Mouse (Mus musculus) layer of hippocampus, adult 8-10 months (tissue): ENCODE measurements around the gene Yeats4. TPM values are rescaled to one million over a fixed set of nuclear protein-coding genes. Genes with fewer than 3 reads are reported as not detected.

Source experiments
- DNase-seq, 2 experiments: peaks; one replicate each; pipeline ENCODE4 v3.0.0; 2022; ENCODE audit warnings: low spot score in 2 of 2
- total RNA-seq, 4 experiments: library from RNA; stranded (reverse); gene quantifications; 2 replicates each; pipeline ENCODE4 v1.2.4; 2022

Gene Yeats4
- total RNA-seq, 4 experiments from 2014 or later = 39.1 to 45.2 (median 40.7) TPM

GRCm38 (mm10) chr10:117202981-117203557 lies 21.2 kb downstream of the Yeats4 start:
- no peak for DNase-seq

- DNase-seq = no peak
Measured at GRCm38 (mm10) chr10:117199701-117200100, 24.6 kb downstream of the Yeats4 start.

- DNase-seq = no peak
Measured at GRCm38 (mm10) chr10:117196696-117197095, 27.6 kb downstream of the Yeats4 start.

GRCm38 (mm10) chr10:117195748-117196147 lies 28.6 kb downstream of the Yeats4 start:
- DNase-seq = no peak

GRCm38 (mm10) chr10:117195005-117195404 lies 29.3 kb downstream of the Yeats4 start:
- DNase-seq = no peak

GRCm38 (mm10) chr10:117193364-117193763 lies 30.9 kb downstream of the Yeats4 start:
- DNase-seq = no peak

- no peak for DNase-seq
Measured at GRCm38 (mm10) chr10:117185399-117186089, 38.8 kb downstream of the Yeats4 start.

- DNase-seq = no peak
Measured at GRCm38 (mm10) chr10:117181098-117181497, 43.2 kb downstream of the Yeats4 start.

- DNase-seq = no peak
Measured at GRCm38 (mm10) chr10:117174645-117175044, 49.7 kb downstream of the Yeats4 start.

GRCm38 (mm10) chr10:117173566-117174438 lies 50.5 kb downstream of the Yeats4 start:
- DNase-seq = no peak

- DNase-seq = no peak
Measured at GRCm38 (mm10) chr10:117173111-117173510, 51.2 kb downstream of the Yeats4 start.

- no peak for DNase-seq
Measured at GRCm38 (mm10) chr10:117172069-117172468, 52.2 kb downstream of the Yeats4 start.

- DNase-seq = no peak
Measured at GRCm38 (mm10) chr10:117166785-117167425, 57.4 kb downstream of the Yeats4 start.

Other genes starting within 250 kb of the Yeats4 start
- 1 to 10 TPM; 1.5 to 2.8 (median 2.5) TPM for gene Best3, start 238.2 kb downstream of the Yeats4 start, total RNA-seq
- under 1 TPM in 1 of 4 experiments, not detected in 3; 0.23 TPM for gene Lrrc10, start 179.2 kb downstream of the Yeats4 start, total RNA-seq
- gene Cct2, start 160.7 kb downstream of the Yeats4 start, total RNA-seq = 100 to 1,000 TPM; 161 to 170 (median 162) TPM
- 10 to 100 TPM; 35.8 to 44.1 (median 40.8) TPM for gene Frs2, start 76.0 kb downstream of the Yeats4 start, total RNA-seq
- gene 9530003J23Rik, start 14.2 kb upstream of the Yeats4 start, total RNA-seq = not detected
- 100 to 1,000 TPM in 2 of 4 experiments, 10 to 100 TPM in 2; 14.0 to 253 (median 119) TPM for gene Lyz2, start 57.8 kb upstream of the Yeats4 start, total RNA-seq
- 10 to 100 TPM in 2 of 4 experiments, 1 to 10 TPM in 2; 1.5 to 22.0 (median 11.7) TPM for gene Lyz1, start 68.4 kb upstream of the Yeats4 start, total RNA-seq
- 100 to 1,000 TPM; 104 to 124 (median 117) TPM for gene Cpsf6, start 155.5 kb upstream of the Yeats4 start, total RNA-seq